Mouse (Mus musculus) heart, postnatal 0 days (tissue): Measurements from ENCODE around the gene Dexi.

Experiments used
- CTCF ChIP-seq: IDR thresholded peaks from 2 replicates; pipeline ENCODE4 v1.5.1; 2016; ENCODE audit warnings: antibody characterized with exemption, control low read depth, low read depth
- EP300 ChIP-seq: IDR thresholded peaks from 2 replicates; pipeline ENCODE4 v1.6.1; 2016; ENCODE audit warnings: antibody characterized with exemption, low read depth

- TF ChIP-seq CTCF (no peak), EP300 (no peak)
Measured at GRCm38 (mm10) chr16:10581234-10581898, 38.5 kb upstream of the Dexi start.
